Mouse (Mus musculus) thymus, adult 2 months (tissue): Measurements from ENCODE around the gene Tspan1.

Experiments
- CTCF ChIP-seq: fragments of 200-500 bp; IDR thresholded peaks from 2 replicates; pipeline ENCODE4 v1.5.1; 2012; ENCODE audit warnings: mild to moderate bottlenecking, control low read depth, low read length, moderate library complexity, borderline replicate concordance; ENCODE audit not compliant: control insufficient read depth, poor library complexity, insufficient read depth; ENCODE audit errors: extremely low read depth
- POLR2A ChIP-seq: fragments of 200-500 bp; IDR thresholded peaks from 2 replicates; pipeline ENCODE4 v1.6.1; 2012; ENCODE audit warnings: mild to moderate bottlenecking, low read length, control low read depth, moderate library complexity; ENCODE audit not compliant: control insufficient read depth, poor library complexity, insufficient read depth; ENCODE audit errors: extremely low read depth

DNA sequence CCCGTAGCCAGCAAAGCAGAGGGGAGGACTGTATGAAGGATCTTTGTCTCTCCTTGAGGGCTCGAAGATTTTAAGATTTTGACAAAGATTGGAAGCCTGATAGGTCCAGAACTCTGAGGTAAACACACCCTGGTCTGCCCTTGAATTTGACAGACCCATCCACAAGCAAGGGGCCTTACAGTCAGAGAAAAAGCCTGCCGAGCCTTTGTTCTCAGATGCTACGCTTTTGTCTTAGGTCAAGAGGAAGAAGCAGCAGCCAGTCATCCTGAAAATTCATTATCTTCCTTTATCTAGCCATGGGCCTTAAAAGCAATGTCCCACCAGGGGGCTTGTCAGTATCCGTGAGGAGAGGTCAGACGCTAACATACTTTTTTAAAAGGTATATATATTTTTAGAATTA is 39.4 kb downstream of the Tspan1 start:
- TF ChIP-seq CTCF (no peak), POLR2A (no peak)
